Mouse (Mus musculus) heart, embryonic 14.5 days (tissue): ENCODE results near the gene Ndrg4. TPM values are rescaled to one million over a fixed set of nuclear protein-coding genes. Genes with fewer than 3 reads are reported as not detected.

ENCODE experiments used
- ATAC-seq: fragments of 200-750 bp; cut with Nextera tagmentation; 2 replicates; pipeline ENCODE4 v1.8.0; 2017; ENCODE audit warnings: low read depth, moderate TSS enrichment; ENCODE audit not compliant: insufficient number of reproducible peaks, insufficient read depth, low FRiP score
- H3K27ac ChIP-seq, 2 experiments: fragments of 200-500 bp in 1 of 2; fragments of 300-500 bp in 1 of 2; sonication (generic) in 1 of 2; replicated peaks in 1 of 2; 2 replicates each; pipeline ENCODE4 v1.5.1; 2012 to 2014; ENCODE audit warnings: low read depth in 2 of 2, low read length in 2 of 2, control low read depth in 1 of 2, mild to moderate bottlenecking in 1 of 2, mixed read lengths in 1 of 2; ENCODE audit not compliant: control insufficient read depth in 1 of 2, insufficient read depth in 1 of 2
- H3K27me3 ChIP-seq: fragments of 300-500 bp; sonication (generic); 2 replicates; pipeline ENCODE4 v1.6.1; 2014; ENCODE audit warnings: mild to moderate bottlenecking, low read length, control low read depth; ENCODE audit not compliant: control insufficient read depth, insufficient read depth
- H3K36me3 ChIP-seq: fragments of 300-500 bp; sonication (generic); 2 replicates; pipeline ENCODE4 v1.6.1; 2014; ENCODE audit warnings: mild to moderate bottlenecking, control low read depth, low read length, mixed read lengths; ENCODE audit not compliant: control insufficient read depth, insufficient read depth
- H3K4me1 ChIP-seq, 2 experiments: fragments of 200-500 bp in 1 of 2; fragments of 300-500 bp in 1 of 2; sonication (generic) in 1 of 2; 2 replicates each; pipeline ENCODE4 v1.6.1; 2012 to 2014; ENCODE audit warnings: low read length in 2 of 2, control low read depth in 1 of 2, mixed read lengths in 1 of 2; ENCODE audit not compliant: control insufficient read depth in 2 of 2, insufficient read depth in 2 of 2
- H3K4me2 ChIP-seq: fragments of 300-500 bp; sonication (generic); 2 replicates; pipeline ENCODE4 v1.6.1; 2014; ENCODE audit warnings: mild to moderate bottlenecking, low read length
- H3K4me3 ChIP-seq, 2 experiments: fragments of 200-500 bp in 1 of 2; fragments of 300-500 bp in 1 of 2; sonication (generic) in 1 of 2; 2 replicates each; pipeline ENCODE4 v1.5.1; 2012 to 2014; ENCODE audit warnings: low read length in 2 of 2, mild to moderate bottlenecking in 2 of 2, control low read depth in 1 of 2, low read depth in 1 of 2, moderate library complexity in 1 of 2; ENCODE audit not compliant: control insufficient read depth in 1 of 2, insufficient read depth in 1 of 2
- H3K9ac ChIP-seq: fragments of 300-500 bp; sonication (generic); 2 replicates; pipeline ENCODE4 v1.6.1; 2014; ENCODE audit warnings: mild to moderate bottlenecking, low read length
- H3K9me3 ChIP-seq: fragments of 300-500 bp; sonication (generic); 2 replicates; pipeline ENCODE4 v1.6.1; 2016; ENCODE audit warnings: low read length, control low read depth; ENCODE audit not compliant: control insufficient read depth
- WGBS: fragments of 180-500 bp; shearing (Covaris S2); extraction: QIAGEN DNeasy Blood & Tissue Kit; methylation state at CpG from one replicate; pipeline ENCODE4 v1.1.7; 2014; 5-methylcytosine and 5-hydroxymethylcytosine counted together
- polyA plus RNA-seq: library from polyadenylated mRNA; unstranded; fragments of >200 nt; fragmentation: Nextera tagmentation; extraction: Ambion mirVana; gene quantifications from 2 replicates; pipeline ENCODE4 v1.2.1, GENCODE M21; 2014

Ndrg4 gene
- polyA plus RNA-seq, 1 experiment from 2014 or later, result 309 TPM

- H3K4me1 ChIP-seq, result peaks cover 4 to 14% of the 10 kb centered on the region in 2 experiments; a peak in 3 of 4 replicates
- no peak overlapping the region for H3K4me3 ChIP-seq
- no peaks in the 10 kb centered on the region for H3K36me3 ChIP-seq
- no peaks in the 10 kb centered on the region for H3K9me3 ChIP-seq
- H3K9ac ChIP-seq, result no peak overlapping the region
- no peak overlapping the region for H3K4me2 ChIP-seq
- 80% methylated on average over 7 of the region's 7 CpGs for WGBS
- no peaks in the 10 kb centered on the region for H3K27me3 ChIP-seq
- H3K27ac ChIP-seq, result no peak overlapping the region
- no peak for ATAC-seq
Measured at GRCm38 (mm10) chr8:95655831-95656230, 20.9 kb upstream of the Ndrg4 start.

GRCm38 (mm10) chr8:95656316-95657002, 20.3 kb upstream of the Ndrg4 start:
- H3K36me3 ChIP-seq, result no peaks in the 10 kb centered on the region
- WGBS, result 43% methylated on average over 5 of the region's 5 CpGs
- ATAC-seq, result no peak
- peaks cover 4 to 14% of the 10 kb centered on the region in 2 experiments; a peak in 3 of 4 replicates for H3K4me1 ChIP-seq
- H3K9me3 ChIP-seq, result no peaks in the 10 kb centered on the region
- no peaks in the 10 kb centered on the region for H3K27me3 ChIP-seq
- no peak overlapping the region for H3K9ac ChIP-seq
- H3K4me2 ChIP-seq, result no peak overlapping the region
- no peak overlapping the region for H3K4me3 ChIP-seq
- no peak overlapping the region for H3K27ac ChIP-seq

- H3K9ac ChIP-seq, result no peak overlapping the region
- ATAC-seq, result no peak
- no peaks in the 10 kb centered on the region for H3K27me3 ChIP-seq
- H3K4me3 ChIP-seq, result no peak overlapping the region
- no peak overlapping the region for H3K4me2 ChIP-seq
- H3K4me1 ChIP-seq, result peaks cover 4 to 14% of the 10 kb centered on the region in 2 experiments; a peak in 3 of 4 replicates
- H3K27ac ChIP-seq, result no peak overlapping the region
- 51% methylated on average over 2 of the region's 2 CpGs for WGBS
- H3K9me3 ChIP-seq, result no peaks in the 10 kb centered on the region
- no peaks in the 10 kb centered on the region for H3K36me3 ChIP-seq
Measured at GRCm38 (mm10) chr8:95657523-95657922, 19.3 kb upstream of the Ndrg4 start.

GRCm38 (mm10) chr8:95660334-95660882, 16.4 kb upstream of the Ndrg4 start:
- Histone ChIP-seq H3K27me3 (no peaks in the 10 kb centered on the region), H3K4me1 (peaks cover 13 to 14% of the 10 kb centered on the region in 2 experiments; a peak in 3 of 4 replicates), H3K4me3 (no peak overlapping the region), H3K9me3 (no peaks in the 10 kb centered on the region), H3K9ac (no peak overlapping the region), H3K4me2 (no peak overlapping the region), H3K36me3 (no peaks in the 10 kb centered on the region), H3K27ac (no peak overlapping the region)
- ATAC-seq, result no peak
- WGBS, result 79% methylated on average over 6 of the region's 6 CpGs

GRCm38 (mm10) chr8:95661085-95661484, 15.7 kb upstream of the Ndrg4 start:
- ATAC-seq, result no peak
- Histone ChIP-seq H3K9me3 (no peaks in the 10 kb centered on the region), H3K27ac (no peak overlapping the region), H3K4me3 (no peak overlapping the region), H3K4me1 (peaks cover 13 to 14% of the 10 kb centered on the region in 2 experiments; a peak in 3 of 4 replicates), H3K4me2 (no peak overlapping the region), H3K36me3 (no peaks in the 10 kb centered on the region), H3K27me3 (no peaks in the 10 kb centered on the region), H3K9ac (no peak overlapping the region)
- 73% methylated on average over 8 of the region's 8 CpGs for WGBS

- no peak for ATAC-seq
- no peaks in the 10 kb centered on the region for H3K36me3 ChIP-seq
- 87% methylated on average over 6 of the region's 6 CpGs for WGBS
- H3K9ac ChIP-seq, result no peak overlapping the region
- no peak overlapping the region for H3K27ac ChIP-seq
- H3K9me3 ChIP-seq, result no peaks in the 10 kb centered on the region; the same call in 1 of the 2 replicates
- H3K27me3 ChIP-seq, result no peaks in the 10 kb centered on the region
- H3K4me3 ChIP-seq, result no peak overlapping the region
- H3K4me2 ChIP-seq, result no peak overlapping the region
- H3K4me1 ChIP-seq, result peaks cover 13 to 14% of the 10 kb centered on the region in 2 experiments; a peak in 3 of 4 replicates
Measured at GRCm38 (mm10) chr8:95661575-95661974, 15.2 kb upstream of the Ndrg4 start.

GRCm38 (mm10) chr8:95662885-95663598, 13.7 kb upstream of the Ndrg4 start:
- Histone ChIP-seq H3K4me1 (peaks cover 9 to 17% of the 10 kb centered on the region in 2 experiments), H3K9ac (no peak overlapping the region), H3K4me2 (no peak overlapping the region), H3K36me3 (no peaks in the 10 kb centered on the region), H3K4me3 (no peak overlapping the region), H3K9me3 (no peaks in the 10 kb centered on the region; the same call in 1 of the 2 replicates), H3K27me3 (no peaks in the 10 kb centered on the region), H3K27ac (no peak overlapping the region)
- WGBS, result 65% methylated on average over 7 of the region's 7 CpGs
- no peak for ATAC-seq
